In genomic region chr4:128886571-128886970, GRCm38 (mm10) we compare ENCODE assay signal across 11 mouse cellular contexts. TPM values are rescaled to one million over a fixed set of nuclear protein-coding genes. Genes with fewer than 3 reads are reported as not detected.
DNase-seq lines count a peak whose midpoint lies in the region; ATAC-seq lines count a peak whose summit lies in the region.
"Had no signal": no experiment of that assay in that cellular context is flagged by ENCODE, and none has a peak within 500 bp of the region (broad histone marks: within the 10 kb centered on the region; RNA-seq: fewer than 3 reads in every experiment).

No protein-coding gene starts in this region.

- H3K9ac ChIP-seq in forebrain, embryonic 11.5 days (ENCODE audit: low read length), result no peak overlapping the region
- no peak overlapping the region; the same call in 1 of the 2 replicates for H3K9ac ChIP-seq in embryonic facial prominence, embryonic 11.5 days (replicated peaks; ENCODE audit: low read length)
- peak overlapping the region; percentile 42; the same call in 1 of the 2 replicates for H3K9ac ChIP-seq in hindbrain, embryonic 16.5 days (ENCODE audit: low read depth, low read length)
- H3K9ac ChIP-seq in neural tube, embryonic 15.5 days (replicated peaks), result peak overlapping the region; percentile 17; the same call in 1 of the 2 replicates
- H3K9ac ChIP-seq: liver, embryonic 14.5 days had no signal

- H3K4me2 ChIP-seq in forebrain, embryonic 11.5 days (ENCODE audit: low read depth, low read length, severe bottlenecking), result no peak overlapping the region
- H3K4me2 ChIP-seq in embryonic facial prominence, embryonic 11.5 days (ENCODE audit: low read depth, low read length), result no peak overlapping the region; the same call in 1 of the 2 replicates
- peak overlapping the region; percentile 41 for H3K4me2 ChIP-seq in hindbrain, embryonic 16.5 days (ENCODE audit: low read length)
- peak overlapping the region; percentile 45 for H3K4me2 ChIP-seq in neural tube, embryonic 15.5 days

- peaks cover 3% of the 10 kb centered on the region; the same call in 1 of the 2 replicates for H3K9me3 ChIP-seq in forebrain, embryonic 10.5 days
- no peaks in the 10 kb centered on the region for H3K9me3 ChIP-seq in forebrain, embryonic 11.5 days (ENCODE audit: control insufficient read depth, low read length)
- no peaks in the 10 kb centered on the region for H3K9me3 ChIP-seq in embryonic facial prominence, embryonic 11.5 days (replicated peaks; ENCODE audit: control insufficient read depth, low read length)
- H3K9me3 ChIP-seq in hindbrain, embryonic 16.5 days (ENCODE audit: control insufficient read depth, low read length), result no peaks in the 10 kb centered on the region
- H3K9me3 ChIP-seq in neural tube, embryonic 15.5 days (replicated peaks), result no peaks in the 10 kb centered on the region

- 54% methylated on average over 5 of the region's 5 CpGs for WGBS in forebrain, embryonic 10.5 days
- WGBS in forebrain, embryonic 11.5 days, result 61% methylated on average over 5 of the region's 5 CpGs
- 33% methylated on average over 5 of the region's 5 CpGs for WGBS in embryonic facial prominence, embryonic 11.5 days
- WGBS in hindbrain, embryonic 16.5 days, result 33% methylated on average over 5 of the region's 5 CpGs
- WGBS in neural tube, embryonic 15.5 days, result 32% methylated on average over 5 of the region's 5 CpGs

- DNase-seq in forebrain, embryonic 10.5 days (ENCODE audit: extremely low spot score, low spot score), result no peak
- DNase-seq in forebrain, embryonic 11.5 days (ENCODE audit: low spot score), result no peak
- no peak for DNase-seq in embryonic facial prominence, embryonic 11.5 days (ENCODE audit: low spot score)
- no peak for DNase-seq in thymus, postnatal 14 days
- no peak for DNase-seq in thymus, adult 18-20 months
- no peak for DNase-seq in MN1 (ENCODE audit: low spot score)
- DNase-seq: kidney, postnatal 25 days had no signal

- H3K36me3 ChIP-seq in forebrain, embryonic 10.5 days (replicated peaks), result peaks cover 6% of the 10 kb centered on the region
- no peaks in the 10 kb centered on the region; the same call in 1 of the 2 replicates for H3K36me3 ChIP-seq in forebrain, embryonic 11.5 days (ENCODE audit: control insufficient read depth, insufficient read depth, low read length)
- no peaks in the 10 kb centered on the region for H3K36me3 ChIP-seq in embryonic facial prominence, embryonic 11.5 days (replicated peaks; ENCODE audit: control insufficient read depth, insufficient read depth, low read depth, low read length)
- peaks cover 5% of the 10 kb centered on the region; the same call in 1 of the 2 replicates for H3K36me3 ChIP-seq in hindbrain, embryonic 16.5 days (ENCODE audit: control insufficient read depth, insufficient read depth, low read length)
- H3K36me3 ChIP-seq in neural tube, embryonic 15.5 days, result no peaks in the 10 kb centered on the region
- H3K36me3 ChIP-seq: G1E had no signal

- H3K27ac ChIP-seq in forebrain, embryonic 10.5 days, result 0 out of 2 replicates have a peak overlapping the region, but pooled peaks have one; percentile 31
- H3K27ac ChIP-seq in forebrain, embryonic 11.5 days (ENCODE audit: low read depth, low read length), result no peak overlapping the region
- no peak overlapping the region for H3K27ac ChIP-seq in embryonic facial prominence, embryonic 11.5 days (replicated peaks; ENCODE audit: low read depth, low read length)
- H3K27ac ChIP-seq in hindbrain, embryonic 16.5 days (ENCODE audit: low read depth, low read length), result peak overlapping the region; percentile 32; the same call in 1 of the 2 replicates
- H3K27ac ChIP-seq in neural tube, embryonic 15.5 days (replicated peaks), result no peak overlapping the region; the same call in 1 of the 2 replicates
- H3K27ac ChIP-seq: liver, embryonic 14.5 days had no signal

- peaks cover 48% of the 10 kb centered on the region for H3K27me3 ChIP-seq in forebrain, embryonic 10.5 days (ENCODE audit: poor library complexity, severe bottlenecking)
- H3K27me3 ChIP-seq in forebrain, embryonic 11.5 days (ENCODE audit: control insufficient read depth, insufficient read depth, low read length), result 0 out of 2 replicates have a peak, but pooled peaks cover 4% of the 10 kb centered on the region
- no peaks in the 10 kb centered on the region for H3K27me3 ChIP-seq in embryonic facial prominence, embryonic 11.5 days (ENCODE audit: control insufficient read depth, insufficient read depth, low read length)
- H3K27me3 ChIP-seq in hindbrain, embryonic 16.5 days (replicated peaks; ENCODE audit: control insufficient read depth, insufficient read depth, low read length), result no peaks in the 10 kb centered on the region
- no peaks in the 10 kb centered on the region for H3K27me3 ChIP-seq in neural tube, embryonic 15.5 days (replicated peaks)

- peaks cover 52% of the 10 kb centered on the region for H3K4me1 ChIP-seq in forebrain, embryonic 10.5 days
- peaks cover 3% of the 10 kb centered on the region; the same call in 1 of the 2 replicates for H3K4me1 ChIP-seq in forebrain, embryonic 11.5 days (replicated peaks; ENCODE audit: control insufficient read depth, insufficient read depth, low read length)
- H3K4me1 ChIP-seq in embryonic facial prominence, embryonic 11.5 days (ENCODE audit: control insufficient read depth, insufficient read depth, low read length), result no peaks in the 10 kb centered on the region
- peaks cover 49% of the 10 kb centered on the region for H3K4me1 ChIP-seq in hindbrain, embryonic 16.5 days (ENCODE audit: control insufficient read depth, insufficient read depth, low read depth, low read length)
- H3K4me1 ChIP-seq in neural tube, embryonic 15.5 days, result peaks cover 70% of the 10 kb centered on the region

- H3K4me3 ChIP-seq in forebrain, embryonic 10.5 days, result no peak overlapping the region
- H3K4me3 ChIP-seq in forebrain, embryonic 11.5 days (ENCODE audit: low read depth, low read length), result no peak overlapping the region
- no peak overlapping the region for H3K4me3 ChIP-seq in embryonic facial prominence, embryonic 11.5 days (ENCODE audit: low read depth, low read length)
- no peak overlapping the region for H3K4me3 ChIP-seq in hindbrain, embryonic 16.5 days (ENCODE audit: low read length)
- H3K4me3 ChIP-seq in neural tube, embryonic 15.5 days (replicated peaks), result 0 out of 2 replicates have a peak overlapping the region, but pooled peaks have one; percentile 6

- ATAC-seq in forebrain, embryonic 11.5 days (replicated peaks; ENCODE audit: low FRiP score), result no peak
- ATAC-seq in embryonic facial prominence, embryonic 11.5 days (replicated peaks; ENCODE audit: insufficient number of reproducible peaks, low FRiP score, low TSS enrichment, low read depth), result 0 out of 2 replicates have a peak, but pooled peaks have one; percentile 4
- ATAC-seq in hindbrain, embryonic 16.5 days, result no peak
- ATAC-seq in neural tube, embryonic 15.5 days (ENCODE audit: low FRiP score), result no peak

RNA-seq across cellular contexts. Expression of gene Trim62, which starts 3.2 kb away (rescaled TPM):
- polyA plus RNA-seq in forebrain, embryonic 10.5 days (2016; fragmentation: Nextera tagmentation; extraction: Ambion mirVana), result 6.8 and 7.4 TPM in 2 replicates
- polyA plus RNA-seq in forebrain, embryonic 11.5 days (2014; fragmentation: Nextera tagmentation; extraction: Ambion mirVana), result 9.4 and 11.0 TPM in 2 replicates
- polyA plus RNA-seq in embryonic facial prominence, embryonic 11.5 days (2014; fragmentation: Nextera tagmentation; extraction: Ambion mirVana), result 13.9 and 14.6 TPM in 2 replicates
- 23.8 and 25.1 TPM in 2 replicates for polyA plus RNA-seq in hindbrain, embryonic 16.5 days (2015; fragmentation: Nextera tagmentation; extraction: Ambion mirVana)
- 20.9 and 25.5 TPM in 2 replicates for polyA plus RNA-seq in neural tube, embryonic 15.5 days (2015; fragmentation: Nextera tagmentation; extraction: Ambion mirVana)
- polyA plus RNA-seq: G1E had no signal

Comparison
In these comparisons a context has a peak if more than half of its experiments do, and no peak if none do; other contexts are left out.
1. H3K27ac ChIP-seq: peak in forebrain, embryonic 10.5 days (single experiment) and hindbrain, embryonic 16.5 days (single experiment); none in forebrain, embryonic 11.5 days (single experiment), embryonic facial prominence, embryonic 11.5 days (single experiment) and neural tube, embryonic 15.5 days (single experiment).
2. H3K4me2 ChIP-seq: peak in hindbrain, embryonic 16.5 days (single experiment) and neural tube, embryonic 15.5 days (single experiment); none in forebrain, embryonic 11.5 days (single experiment) and embryonic facial prominence, embryonic 11.5 days (single experiment).
3. H3K9ac ChIP-seq: peak in hindbrain, embryonic 16.5 days (single experiment) and neural tube, embryonic 15.5 days (single experiment); none in forebrain, embryonic 11.5 days (single experiment) and embryonic facial prominence, embryonic 11.5 days (single experiment).